Mouse (Mus musculus): ENCODE data around the gene Mis12. TPM values are rescaled to one million over a fixed set of nuclear protein-coding genes. Genes with fewer than 3 reads are reported as not detected.

Gene Mis12
- 24.5 and 25.0 TPM in 2 replicates for polyA plus RNA-seq (2012; rRNA removed)

GRCm38 (mm10) chr11:71019201-71020068 is at the start of gene Mis12, which contains the start of gene Derl2:
TSS of gene Mis12 (plus strand) at chr11:71019611.
TSS of gene Derl2 (minus strand) at chr11:71019841.

GRCm38 (mm10) chr11:70969821-70970559 is 49.4 kb upstream of the Mis12 start, which contains the start of the genes Nup88 and Rpain:
TSS of gene Nup88 (minus strand) at chr11:70969973.
TSS of gene Rpain (plus strand) at chr11:70970213.

GRCm38 (mm10) chr11:70982557-70983228 is 36.7 kb upstream of the Mis12 start, which contains the start of gene C1qbp:
TSS of gene C1qbp (minus strand) at chr11:70983026.

GRCm38 (mm10) chr11:71004316-71004773 is 15.1 kb upstream of the Mis12 start, which contains the start of gene Dhx33:
TSS of gene Dhx33 (minus strand) at chr11:71004437.

GRCm38 (mm10) chr11:71033163-71033761 is 13.9 kb downstream of the Mis12 start, which contains the start of gene 6330403K07Rik:
TSS of gene 6330403K07Rik (minus strand) at chr11:71033513.

Other genes starting within 250 kb of the Mis12 start
- 0.38 and 0.48 TPM in 2 replicates for gene Scimp, start 207.0 kb upstream of the Mis12 start, polyA plus RNA-seq (2012; rRNA removed)
- gene Rabep1, start 174.8 kb upstream of the Mis12 start, polyA plus RNA-seq (2012; rRNA removed), result 24.1 and 24.6 TPM in 2 replicates
- 126 and 140 TPM in 2 replicates for gene Nup88, start 49.6 kb upstream of the Mis12 start, polyA plus RNA-seq (2012; rRNA removed)
- 72.1 and 78.0 TPM in 2 replicates for gene Rpain, start 49.4 kb upstream of the Mis12 start, polyA plus RNA-seq (2012; rRNA removed)
- gene C1qbp, start 36.6 kb upstream of the Mis12 start, polyA plus RNA-seq (2012; rRNA removed), result 130 and 138 TPM in 2 replicates
- 25.6 and 26.6 TPM in 2 replicates for gene Dhx33, start 15.2 kb upstream of the Mis12 start, polyA plus RNA-seq (2012; rRNA removed)
- gene Derl2, start 230 bp downstream of the Mis12 start, polyA plus RNA-seq (2012; rRNA removed), result 23.7 and 23.9 TPM in 2 replicates
- 405 and 446 TPM in 2 replicates for gene 6330403K07Rik, start 13.9 kb downstream of the Mis12 start, polyA plus RNA-seq (2012; rRNA removed)
- gene Nlrp1a, start 125.1 kb downstream of the Mis12 start, polyA plus RNA-seq (2012; rRNA removed), result 0.03 and 0.06 TPM in 2 replicates
- gene Nlrp1b, start 211.1 kb downstream of the Mis12 start, polyA plus RNA-seq (2012; rRNA removed), result 0.11 and 0.15 TPM in 2 replicates